Mouse (Mus musculus) limb, embryonic 11.5 days (tissue): ENCODE results near the gene Bmpr1a. TPM values are rescaled to one million over a fixed set of nuclear protein-coding genes. Genes with fewer than 3 reads are reported as not detected.
"Not testable (repeated sequence)": the region's sequence is repeated elsewhere in the genome, so short reads cannot be mapped to it uniquely, and the experiment has no call there.

Experiments
- ATAC-seq: fragments of 200-750 bp; cut with Nextera tagmentation; 2 replicates; pipeline ENCODE4 v1.8.0; 2017; ENCODE audit warnings: low read depth; ENCODE audit not compliant: insufficient number of reproducible peaks, low FRiP score, low TSS enrichment
- DNase-seq: peaks from one replicate; pipeline ENCODE4 v3.0.0-alpha.2; 2015; ENCODE audit warnings: low spot score
- H3K27ac ChIP-seq: fragments of 300-500 bp; sonication (generic); replicated peaks from 2 replicates; pipeline ENCODE4 v1.5.1; 2014; ENCODE audit warnings: low read depth, mild to moderate bottlenecking, low read length
- H3K27me3 ChIP-seq: fragments of 300-500 bp; sonication (generic); 2 replicates; pipeline ENCODE4 v1.6.1; 2014; ENCODE audit warnings: mild to moderate bottlenecking, low read length, mixed read lengths; ENCODE audit not compliant: control insufficient read depth, insufficient read depth
- H3K36me3 ChIP-seq: fragments of 300-500 bp; sonication (generic); 2 replicates; pipeline ENCODE4 v1.6.1; 2014; ENCODE audit warnings: mild to moderate bottlenecking, low read length, moderate library complexity, mixed read lengths; ENCODE audit not compliant: control insufficient read depth, insufficient read depth
- H3K4me1 ChIP-seq: fragments of 300-500 bp; sonication (generic); 2 replicates; pipeline ENCODE4 v1.6.1; 2014; ENCODE audit warnings: low read length, mixed read lengths; ENCODE audit not compliant: control insufficient read depth, insufficient read depth
- H3K4me2 ChIP-seq: fragments of 300-500 bp; sonication (generic); 2 replicates; pipeline ENCODE4 v1.6.1; 2014; ENCODE audit warnings: low read depth, mild to moderate bottlenecking, moderate library complexity; ENCODE audit not compliant: severe bottlenecking
- H3K4me3 ChIP-seq: fragments of 300-500 bp; sonication (generic); 2 replicates; pipeline ENCODE4 v1.5.1; 2014; ENCODE audit warnings: low read depth, low read length
- H3K9ac ChIP-seq: fragments of 300-500 bp; sonication (generic); 2 replicates; pipeline ENCODE4 v1.6.1; 2014; ENCODE audit warnings: mild to moderate bottlenecking, low read length
- H3K9me3 ChIP-seq: fragments of 300-500 bp; sonication (generic); 2 replicates; pipeline ENCODE4 v1.6.1; 2016; ENCODE audit warnings: low read length; ENCODE audit not compliant: control insufficient read depth
- WGBS: fragments of 180-500 bp; shearing (Covaris S2); extraction: QIAGEN DNeasy Blood & Tissue Kit; methylation state at CpG from one replicate; pipeline ENCODE4 v1.1.7; 2014; 5-methylcytosine and 5-hydroxymethylcytosine counted together
- polyA plus RNA-seq: library from polyadenylated mRNA; unstranded; fragments of >200 nt; fragmentation: Nextera tagmentation; extraction: Ambion mirVana; gene quantifications from 2 replicates; pipeline ENCODE4 v1.2.1, GENCODE M21; 2014

Gene Bmpr1a
- polyA plus RNA-seq, 1 experiment from 2014 or later = 67.2 TPM

DNA sequence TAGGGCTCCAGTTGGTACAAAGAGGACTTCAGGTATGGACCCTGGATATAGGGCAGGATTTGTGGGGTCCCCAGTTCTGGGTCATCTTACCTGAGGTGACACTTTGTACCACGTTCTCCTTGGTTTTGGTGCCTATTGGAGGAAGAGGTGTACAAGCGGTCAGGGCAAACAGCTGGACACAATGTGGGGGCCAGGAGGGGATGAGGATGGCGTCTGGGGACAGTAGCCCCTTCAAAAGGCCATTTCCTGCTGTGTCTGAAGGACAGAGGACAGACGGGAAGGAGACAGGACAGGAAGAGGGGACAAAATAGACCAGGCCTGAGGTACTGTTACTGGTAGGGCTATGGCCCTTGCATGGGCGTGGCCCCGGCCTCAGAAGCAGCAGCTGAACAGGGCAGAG is 129.6 kb downstream of the Bmpr1a start:
- H3K4me2 ChIP-seq = no peak overlapping the region

DNA sequence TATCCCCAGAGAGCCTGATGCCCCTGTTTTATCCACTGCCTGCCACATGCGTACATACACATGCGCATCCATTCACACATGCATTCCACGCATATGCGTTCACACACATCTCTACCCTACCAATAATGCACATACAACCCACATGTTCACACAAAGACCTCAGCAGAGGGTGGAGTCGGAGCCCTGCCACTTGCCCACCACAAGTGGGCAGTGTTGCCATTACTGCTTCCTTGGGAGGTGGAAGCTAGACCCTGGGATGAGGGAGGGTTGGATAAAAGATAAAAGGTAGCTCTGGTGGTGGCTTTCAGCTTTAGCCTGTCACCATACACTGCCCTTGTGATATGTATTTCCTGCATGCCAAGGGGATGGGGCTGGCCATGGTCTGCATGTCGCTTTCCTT is 130.5 kb downstream of the Bmpr1a start:
- 83% methylated on average over 6 of the region's 6 CpGs for WGBS
- H3K27me3 ChIP-seq = no peaks in the 10 kb centered on the region
- no peaks in the 10 kb centered on the region for H3K36me3 ChIP-seq
- no peak overlapping the region for H3K27ac ChIP-seq
- ATAC-seq (no peak), DNase-seq (peak; percentile 57)
- no peaks in the 10 kb centered on the region for H3K4me1 ChIP-seq
- H3K4me2 ChIP-seq = no peak overlapping the region
- no peak overlapping the region for H3K9ac ChIP-seq
- no peak overlapping the region for H3K4me3 ChIP-seq
- no peaks in the 10 kb centered on the region for H3K9me3 ChIP-seq

More for the DNA sequence above, 129.6 kb downstream of the Bmpr1a start:
- H3K4me1 ChIP-seq = peaks cover 4% of the 10 kb centered on the region; the same call in 1 of the 2 replicates
- ATAC-seq (no peak), DNase-seq (no peak)
- H3K4me3 ChIP-seq = no peak overlapping the region
- H3K9me3 ChIP-seq = no peaks in the 10 kb centered on the region
- no peak overlapping the region for H3K27ac ChIP-seq
- H3K36me3 ChIP-seq = no peaks in the 10 kb centered on the region
- WGBS = 83% methylated on average over 6 of the region's 6 CpGs
- H3K9ac ChIP-seq = no peak overlapping the region
- H3K27me3 ChIP-seq = no peaks in the 10 kb centered on the region

GRCm38 (mm10) chr14:34371763-34372162 is 131.4 kb downstream of the Bmpr1a start:
- H3K9me3 ChIP-seq = no peaks in the 10 kb centered on the region
- WGBS = 60% methylated on average over 2 of the region's 2 CpGs
- no peaks in the 10 kb centered on the region for H3K4me1 ChIP-seq
- H3K27ac ChIP-seq = no peak overlapping the region
- no peak overlapping the region for H3K4me2 ChIP-seq
- no peaks in the 10 kb centered on the region for H3K27me3 ChIP-seq
- no peak for ATAC-seq
- H3K9ac ChIP-seq = no peak overlapping the region
- H3K36me3 ChIP-seq = no peaks in the 10 kb centered on the region
- H3K4me3 ChIP-seq = no peak overlapping the region
- no peak for DNase-seq

DNA sequence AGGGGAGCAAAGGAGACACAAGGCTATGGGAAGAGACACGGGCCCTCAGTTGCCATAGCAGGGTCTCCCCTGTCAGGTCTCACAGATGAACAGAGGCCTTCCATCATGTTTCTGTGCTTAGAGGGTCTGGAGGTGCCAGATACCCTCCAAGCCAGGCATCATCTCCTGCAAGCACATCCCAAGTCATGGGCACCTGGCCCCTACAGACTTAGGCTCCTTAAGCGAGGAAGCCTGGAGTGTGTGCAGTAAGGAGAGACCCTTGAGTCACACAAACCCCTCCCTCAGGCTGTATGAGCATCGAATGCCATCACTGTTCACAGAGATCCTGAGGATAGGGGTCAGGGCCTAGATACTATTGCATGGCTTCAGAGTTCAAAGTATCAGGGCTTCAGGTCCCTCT is 132.2 kb downstream of the Bmpr1a start:
- no peak overlapping the region for H3K27ac ChIP-seq
- H3K9me3 ChIP-seq = no peaks in the 10 kb centered on the region
- DNase-seq (no peak), ATAC-seq (no peak)
- no peak overlapping the region for H3K9ac ChIP-seq
- no peak overlapping the region for H3K4me2 ChIP-seq
- no peaks in the 10 kb centered on the region for H3K27me3 ChIP-seq
- WGBS = 88% methylated on average over 3 of the region's 3 CpGs
- H3K4me3 ChIP-seq = no peak overlapping the region
- no peaks in the 10 kb centered on the region for H3K36me3 ChIP-seq
- no peaks in the 10 kb centered on the region for H3K4me1 ChIP-seq

DNA sequence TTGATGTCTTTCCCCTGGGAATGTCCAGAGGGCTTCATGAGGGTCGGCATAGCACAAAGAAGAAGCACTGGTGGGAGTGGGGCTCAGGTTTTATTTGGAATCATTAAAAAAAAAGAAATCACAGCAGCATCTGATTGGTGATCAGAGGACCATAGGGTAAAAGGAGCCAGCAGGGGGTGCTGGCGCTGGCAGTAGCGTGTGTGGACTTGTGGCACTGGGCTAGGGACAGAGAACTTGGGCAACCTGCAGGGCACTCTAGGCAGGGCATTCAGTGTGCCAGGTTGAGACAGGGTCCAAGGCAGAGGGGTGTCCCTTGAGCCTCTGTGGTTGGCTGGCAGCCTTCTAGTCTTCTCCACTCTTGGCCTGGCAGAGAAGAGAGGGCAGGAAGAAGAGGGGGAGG is 132.9 kb downstream of the Bmpr1a start:
- DNase-seq (no peak), ATAC-seq (no peak)
- Histone ChIP-seq H3K4me3 (no peak overlapping the region), H3K36me3 (no peaks in the 10 kb centered on the region), H3K4me2 (no peak overlapping the region), H3K27ac (no peak overlapping the region), H3K9me3 (no peaks in the 10 kb centered on the region), H3K4me1 (no peaks in the 10 kb centered on the region), H3K27me3 (no peaks in the 10 kb centered on the region), H3K9ac (no peak overlapping the region)
- 56% methylated on average over 3 of the region's 3 CpGs for WGBS

- no peaks in the 10 kb centered on the region; the same call in 1 of the 2 replicates for H3K9me3 ChIP-seq
- no peak for ATAC-seq
- no peak overlapping the region for H3K4me3 ChIP-seq
- H3K4me1 ChIP-seq = peaks cover 5% of the 10 kb centered on the region; the same call in 1 of the 2 replicates
- peaks cover 6% of the 10 kb centered on the region; the same call in 1 of the 2 replicates for H3K27me3 ChIP-seq
- no peak overlapping the region for H3K27ac ChIP-seq
- H3K9ac ChIP-seq = no peak overlapping the region
- WGBS = 88% methylated on average over 2 of the region's 2 CpGs
- H3K4me2 ChIP-seq = no peak overlapping the region
- DNase-seq = no peak
- no peaks in the 10 kb centered on the region for H3K36me3 ChIP-seq
Measured at GRCm38 (mm10) chr14:34365147-34365507, 138.0 kb downstream of the Bmpr1a start.

- not testable (repeated sequence) for H3K9ac ChIP-seq, H3K27me3 ChIP-seq, H3K27ac ChIP-seq, ATAC-seq, H3K36me3 ChIP-seq, DNase-seq, H3K4me1 ChIP-seq, H3K9me3 ChIP-seq
- Histone ChIP-seq H3K4me2 (peak overlapping the region; percentile 70; the same call in 1 of the 2 replicates), H3K4me3 (peak overlapping the region; percentile 33; the same call in 1 of the 2 replicates)
- WGBS = 76% methylated on average over 15 of the region's 15 CpGs
Measured at GRCm38 (mm10) chr14:34364254-34365146, 138.6 kb downstream of the Bmpr1a start.

DNA sequence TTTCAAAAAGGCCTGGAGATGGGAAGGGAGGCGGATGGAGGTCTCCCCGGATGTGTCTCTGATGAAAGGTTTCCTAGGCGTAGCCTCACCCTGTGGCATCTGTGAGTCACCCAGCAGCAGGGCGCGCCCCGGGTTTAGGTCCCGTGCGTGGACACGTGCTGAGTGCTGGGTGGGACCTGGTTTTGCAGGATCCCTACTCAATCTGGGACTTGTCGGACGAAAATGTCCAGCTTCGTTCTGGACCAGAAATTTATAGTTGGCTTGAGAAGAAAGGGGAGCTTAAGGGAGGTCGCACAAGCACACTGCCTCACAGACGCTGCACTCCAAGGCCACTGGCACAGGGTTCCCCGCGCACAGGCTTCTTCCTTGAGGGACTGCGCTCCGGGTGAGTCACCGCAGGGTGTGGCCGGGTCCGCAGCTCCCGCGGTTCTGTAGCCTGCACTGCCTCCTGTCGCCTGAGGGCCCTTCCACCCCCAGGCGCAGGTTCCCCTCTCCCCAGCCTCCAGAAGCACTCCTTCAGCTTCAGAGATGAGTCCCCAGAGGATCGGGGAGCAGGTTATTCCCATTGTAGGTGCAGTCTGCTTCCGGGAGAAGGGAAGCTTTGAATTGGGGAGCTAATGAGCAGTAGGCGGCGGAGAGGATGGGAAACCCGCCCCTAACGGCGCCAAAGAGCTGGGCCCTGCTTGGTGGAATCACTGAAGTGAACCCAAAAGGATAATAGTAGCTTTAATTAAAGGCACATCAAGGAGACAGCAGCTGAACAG is 139.5 kb downstream of the Bmpr1a start:
- peak overlapping the region; percentile 33 for H3K4me3 ChIP-seq
- H3K27me3 ChIP-seq = peaks cover 6% of the 10 kb centered on the region; the same call in 1 of the 2 replicates
- H3K9me3 ChIP-seq = no peaks in the 10 kb centered on the region; the same call in 1 of the 2 replicates
- H3K36me3 ChIP-seq = no peaks in the 10 kb centered on the region
- DNase-seq (peak; percentile 62), ATAC-seq (no peak)
- WGBS = 3% methylated on average over 32 of the region's 32 CpGs
- peak overlapping the region; percentile 70 for H3K4me2 ChIP-seq
- no peak overlapping the region for H3K27ac ChIP-seq
- H3K4me1 ChIP-seq = peaks cover 5% of the 10 kb centered on the region; the same call in 1 of the 2 replicates
- H3K9ac ChIP-seq = peak overlapping the region; percentile 30
